Mouse (Mus musculus) ES-Bruce4 (cell line): Measurements from ENCODE around the gene Cpt1a. TPM values are rescaled to one million over a fixed set of nuclear protein-coding genes. Genes with fewer than 3 reads are reported as not detected.

ENCODE experiments used
- H3K27ac ChIP-seq: 2 replicates; pipeline ENCODE4 v1.5.1; 2012; ENCODE audit warnings: low read length, inconsistent platforms; ENCODE audit not compliant: insufficient read depth
- H3K27me3 ChIP-seq: 2 replicates; pipeline ENCODE4 v1.6.1; 2012; ENCODE audit warnings: mild to moderate bottlenecking, low read length, inconsistent platforms; ENCODE audit not compliant: control insufficient read depth, poor library complexity, insufficient read depth, severe bottlenecking
- H3K36me3 ChIP-seq: 2 replicates; pipeline ENCODE4 v1.6.1; 2012; ENCODE audit warnings: inconsistent platforms, mild to moderate bottlenecking, low read length, moderate library complexity; ENCODE audit not compliant: control insufficient read depth, poor library complexity, insufficient read depth, severe bottlenecking
- H3K4me1 ChIP-seq: one replicate; pipeline ENCODE4 v1.8.1; 2011; ENCODE audit warnings: low read length; ENCODE audit not compliant: control insufficient read depth, insufficient read depth
- H3K4me3 ChIP-seq: 2 replicates; pipeline ENCODE4 v1.5.1; 2011; ENCODE audit warnings: low read depth, mild to moderate bottlenecking, low read length
- H3K9ac ChIP-seq: 2 replicates; pipeline ENCODE4 v1.6.1; 2012; ENCODE audit warnings: low read depth, mild to moderate bottlenecking, inconsistent platforms; ENCODE audit not compliant: poor library complexity, severe bottlenecking
- H3K9me3 ChIP-seq: replicated peaks from 2 replicates; pipeline ENCODE4 v1.6.1; 2012; ENCODE audit warnings: mild to moderate bottlenecking, low read length, inconsistent platforms; ENCODE audit not compliant: control insufficient read depth, poor library complexity, insufficient read depth, severe bottlenecking
- CTCF ChIP-seq: IDR thresholded peaks from one replicate; pipeline ENCODE4 v1.8.1; 2011; ENCODE audit warnings: low read depth, low read length
- EP300 ChIP-seq: IDR thresholded peaks from 2 replicates; pipeline ENCODE4 v1.6.1; 2011; ENCODE audit warnings: low read depth, low read length; ENCODE audit not compliant: insufficient read depth
- POLR2A ChIP-seq: IDR thresholded peaks from one replicate; pipeline ENCODE4 v1.8.1; 2011; ENCODE audit warnings: low read length; ENCODE audit not compliant: insufficient read depth
- polyA plus RNA-seq: library from polyadenylated mRNA; stranded (reverse); fragments of >200 nt; gene quantifications from 2 replicates; pipeline ENCODE4 v1.2.4, GENCODE M21; 2011; ENCODE audit warnings: low read depth; ENCODE audit not compliant: missing spikeins, insufficient read depth, insufficient read length

Cpt1a gene
- polyA plus RNA-seq, 1 experiment = 27.2 TPM

DNA sequence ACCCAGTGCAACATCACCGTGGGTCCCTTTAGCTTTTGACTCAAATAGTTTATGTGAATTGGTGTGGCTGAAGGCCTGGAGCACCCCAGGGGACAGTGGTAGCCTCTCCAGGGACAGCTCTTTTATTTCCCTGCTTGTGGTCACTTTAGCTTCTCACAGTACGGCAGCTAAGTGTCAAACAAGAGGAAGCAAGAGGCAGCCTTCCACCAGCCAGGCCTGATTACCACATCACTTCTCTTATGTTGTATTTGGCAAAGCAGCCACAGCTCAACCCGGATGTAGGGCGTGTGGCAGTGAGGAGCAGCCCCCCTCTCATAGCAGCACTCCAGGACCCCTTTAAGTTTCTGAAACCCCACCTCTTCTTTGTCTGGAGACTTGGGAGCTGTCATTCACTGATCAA lies 100.8 kb downstream of the Cpt1a start:
- Histone ChIP-seq H3K9ac (no peak overlapping the region), H3K27ac (no peak overlapping the region), H3K4me1 (no peaks in the 10 kb centered on the region), H3K4me3 (no peak overlapping the region), H3K27me3 (no peaks in the 10 kb centered on the region), H3K36me3 (no peaks in the 10 kb centered on the region), H3K9me3 (no peaks in the 10 kb centered on the region)
- TF ChIP-seq CTCF (no peak), POLR2A (no peak), EP300 (no peak)

DNA sequence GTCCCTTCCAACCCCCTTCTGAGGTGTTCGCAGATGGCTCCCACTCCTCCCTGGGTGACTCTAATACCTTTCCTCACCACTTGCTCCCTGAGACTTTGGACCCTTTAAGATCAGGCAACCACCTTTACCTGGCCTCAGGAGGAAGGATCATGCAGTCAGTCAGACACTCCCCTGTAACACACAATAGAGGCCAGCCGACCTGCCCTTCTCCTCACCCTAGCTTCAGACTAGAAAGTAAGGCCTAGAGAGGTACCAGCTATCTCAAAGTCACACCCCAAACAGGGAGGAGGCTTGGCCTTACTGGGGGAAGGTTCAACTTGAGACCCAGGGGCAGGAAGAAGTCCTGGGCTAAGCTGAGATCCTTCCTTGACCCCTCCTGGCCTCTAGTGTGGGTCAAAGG lies 102.1 kb downstream of the Cpt1a start:
- Histone ChIP-seq H3K36me3 (no peaks in the 10 kb centered on the region), H3K27me3 (no peaks in the 10 kb centered on the region), H3K4me3 (no peak overlapping the region), H3K27ac (no peak overlapping the region), H3K9me3 (no peaks in the 10 kb centered on the region), H3K9ac (no peak overlapping the region), H3K4me1 (no peaks in the 10 kb centered on the region)
- TF ChIP-seq EP300 (no peak), CTCF (no peak), POLR2A (no peak)

DNA sequence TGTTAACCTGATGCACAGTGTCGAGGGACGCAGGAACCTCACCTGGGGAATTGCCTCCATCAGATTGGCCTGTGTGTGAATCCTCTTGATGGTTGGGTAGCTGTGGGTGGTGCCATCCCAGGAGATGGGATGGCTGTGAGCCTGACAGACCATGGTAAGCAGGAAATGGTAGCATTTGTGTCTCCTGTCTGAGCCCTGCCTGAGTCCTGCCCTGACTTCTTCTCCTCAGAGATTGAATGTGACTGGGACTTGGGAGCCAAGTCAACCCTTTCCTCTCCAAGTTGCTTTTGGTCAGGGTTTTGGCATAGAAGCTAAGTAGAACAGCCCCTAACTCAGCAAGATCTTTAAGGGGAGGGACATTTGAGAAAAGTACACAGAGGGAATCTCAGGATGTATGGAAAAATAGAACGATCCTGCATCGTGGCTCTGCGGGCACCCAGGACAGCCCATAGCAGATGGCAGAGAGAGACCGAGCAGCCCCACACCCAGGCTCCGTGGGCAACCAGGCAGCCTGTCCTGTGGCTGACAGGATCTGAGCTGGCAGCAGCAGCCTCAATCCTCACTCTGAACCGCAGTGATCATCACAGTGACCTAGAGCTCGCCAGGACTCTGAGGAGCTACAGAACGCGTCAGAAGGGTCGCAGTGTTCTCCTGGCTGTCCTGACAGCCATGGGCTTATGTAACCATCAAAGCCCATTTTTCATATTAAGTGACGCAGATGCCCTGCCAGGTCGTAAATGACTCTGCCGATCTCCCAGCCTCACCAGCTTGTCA lies 106.1 kb downstream of the Cpt1a start:
- no peak overlapping the region for H3K9ac ChIP-seq
- no peaks in the 10 kb centered on the region for H3K36me3 ChIP-seq
- no peak for TF ChIP-seq EP300
- no peak for TF ChIP-seq POLR2A
- TF ChIP-seq CTCF = no peak
- H3K9me3 ChIP-seq = no peaks in the 10 kb centered on the region
- H3K27ac ChIP-seq = no peak overlapping the region
- H3K4me3 ChIP-seq = no peak overlapping the region
- H3K4me1 ChIP-seq = no peaks in the 10 kb centered on the region
- H3K27me3 ChIP-seq = no peaks in the 10 kb centered on the region

DNA sequence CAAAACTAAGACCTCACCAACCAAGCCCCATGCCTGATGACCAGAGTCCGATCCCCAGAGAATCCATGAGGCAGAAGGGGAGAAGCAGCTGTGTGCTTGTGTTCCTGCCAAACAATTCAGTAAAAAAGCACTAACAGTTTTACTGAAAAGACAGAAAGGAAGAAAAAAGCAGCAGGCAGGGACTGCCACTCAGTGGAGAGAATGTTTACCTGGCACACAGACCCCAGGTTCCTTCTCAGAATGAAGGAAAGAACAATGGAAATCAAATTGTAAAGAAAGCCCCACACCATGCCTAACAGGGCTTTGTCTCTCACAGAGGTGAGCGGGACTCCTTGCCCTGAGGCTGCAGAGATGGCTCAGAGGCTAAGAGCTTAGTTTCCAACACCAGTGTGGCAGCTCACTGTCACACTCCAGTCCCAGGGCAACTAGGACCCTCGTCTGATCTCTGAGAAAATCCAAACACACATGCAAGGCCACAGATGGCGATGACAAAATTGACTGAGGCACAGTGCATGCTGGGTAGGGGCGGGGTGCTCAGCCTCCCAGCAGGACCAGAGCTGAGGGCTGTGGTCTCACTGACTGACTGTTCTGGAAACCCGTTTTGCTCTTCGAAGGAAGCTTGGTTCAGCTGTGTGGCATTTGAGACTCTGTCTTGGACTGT lies 107.2 kb downstream of the Cpt1a start:
- TF ChIP-seq POLR2A = no peak
- TF ChIP-seq CTCF = no peak
- TF ChIP-seq EP300 = no peak
- no peaks in the 10 kb centered on the region for H3K36me3 ChIP-seq
- H3K4me3 ChIP-seq = no peak overlapping the region
- peaks cover 2% of the 10 kb centered on the region for H3K4me1 ChIP-seq
- no peak overlapping the region for H3K9ac ChIP-seq
- H3K27me3 ChIP-seq = no peaks in the 10 kb centered on the region
- H3K9me3 ChIP-seq = no peaks in the 10 kb centered on the region
- H3K27ac ChIP-seq = no peak overlapping the region

DNA sequence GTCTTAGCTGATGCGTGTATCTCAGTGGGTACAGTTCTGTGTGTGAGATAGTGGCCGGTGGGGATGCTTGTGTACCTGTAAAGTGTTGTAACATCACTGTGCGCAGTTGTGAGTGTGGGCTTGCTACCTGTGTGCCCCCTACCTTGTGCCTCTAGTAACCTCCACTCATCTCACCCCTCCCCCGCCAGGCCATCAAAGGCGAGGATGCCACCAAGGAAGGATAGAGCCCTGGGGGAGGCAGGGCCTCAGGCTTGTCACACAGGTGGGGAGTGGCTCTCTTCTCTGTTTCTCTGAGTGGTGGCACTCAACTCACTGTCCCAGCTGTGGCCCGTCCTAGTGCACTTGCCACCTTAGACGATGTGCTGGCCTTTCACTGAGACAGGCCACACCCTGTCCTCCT lies 108.9 kb downstream of the Cpt1a start:
- H3K27me3 ChIP-seq = no peaks in the 10 kb centered on the region
- peaks cover 5% of the 10 kb centered on the region for H3K4me1 ChIP-seq
- H3K9me3 ChIP-seq = no peaks in the 10 kb centered on the region
- no peak overlapping the region for H3K27ac ChIP-seq
- no peak overlapping the region for H3K9ac ChIP-seq
- H3K4me3 ChIP-seq = no peak overlapping the region
- no peaks in the 10 kb centered on the region for H3K36me3 ChIP-seq
- TF ChIP-seq EP300 (no peak), CTCF (no peak), POLR2A (no peak)

DNA sequence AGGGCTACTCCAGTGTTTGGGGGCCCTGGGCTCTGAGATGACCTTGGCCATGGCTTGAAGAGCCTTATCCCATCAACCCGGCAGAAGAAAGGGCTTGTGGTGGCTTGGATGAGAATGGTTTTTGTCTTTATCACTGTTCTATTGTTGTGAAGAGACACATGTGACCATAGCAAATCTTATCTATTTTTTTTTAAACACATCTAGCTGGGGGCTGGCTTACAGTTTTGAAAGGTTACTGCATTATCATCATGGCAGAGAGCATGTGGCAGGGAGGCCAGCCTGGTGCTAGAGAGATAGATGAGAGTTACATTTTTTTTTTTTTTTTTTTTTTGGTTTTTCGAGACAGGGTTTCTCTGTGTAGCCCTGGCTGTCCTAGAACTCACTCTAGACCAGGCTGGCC lies 109.8 kb downstream of the Cpt1a start:
- Histone ChIP-seq H3K9me3 (no peaks in the 10 kb centered on the region), H3K36me3 (no peaks in the 10 kb centered on the region), H3K9ac (no peak overlapping the region), H3K27me3 (no peaks in the 10 kb centered on the region), H3K4me1 (peaks cover 7% of the 10 kb centered on the region), H3K27ac (no peak overlapping the region), H3K4me3 (no peak overlapping the region)
- TF ChIP-seq POLR2A = no peak
- no peak for TF ChIP-seq CTCF
